Mouse (Mus musculus) lung, adult 2 months (tissue): Measurements from ENCODE around the gene Has3.

ENCODE experiments used
- CTCF ChIP-seq: fragments of 200-500 bp; IDR thresholded peaks from 2 replicates; pipeline ENCODE4 v1.5.1; 2011; ENCODE audit warnings: mild to moderate bottlenecking, low read length, control low read depth; ENCODE audit not compliant: insufficient read depth
- POLR2A ChIP-seq: fragments of 200-500 bp; IDR thresholded peaks from 2 replicates; pipeline ENCODE4 v1.6.1; 2011; ENCODE audit warnings: low read depth, mild to moderate bottlenecking, control low read depth, low read length, borderline replicate concordance; ENCODE audit errors: extremely low read depth

- TF ChIP-seq CTCF (no peak), POLR2A (no peak)
These were observed 40.5 kb upstream of the Has3 start for GRCm38 (mm10) chr8:106829526-106830045.
